Mouse (Mus musculus) adrenal gland, postnatal 10 days (tissue): ENCODE data around the gene Acot5. TPM values are rescaled to one million over a fixed set of nuclear protein-coding genes. Genes with fewer than 3 reads are reported as not detected.
"Not testable (repeated sequence)": the region's sequence is repeated elsewhere in the genome, so short reads cannot be mapped to it uniquely, and the experiment has no call there.

ENCODE experiments used
- DNase-seq: peaks from one replicate; pipeline ENCODE4 v3.0.0; 2021; ENCODE audit warnings: mixed read lengths
- long read RNA-seq, 2 experiments: library from polyadenylated mRNA; stranded (forward); transcript quantifications; one replicate each; pipeline ENCODE4 v2.0.0; 2021
- total RNA-seq, 2 experiments: library from RNA; stranded (reverse); gene quantifications; 2 replicates each; pipeline ENCODE4 v1.2.3; 2021

Acot5 gene
- under 1 TPM; 0.27 to 0.84 TPM for total RNA-seq
- long read RNA-seq, experiment 1 = 0 reads
- long read RNA-seq, experiment 2, partial matches to known transcripts = 0 of 1 reads
- long read RNA-seq, experiment 2, other reads (novel, unspliced or antisense) = 0 of 1 reads

DNA sequence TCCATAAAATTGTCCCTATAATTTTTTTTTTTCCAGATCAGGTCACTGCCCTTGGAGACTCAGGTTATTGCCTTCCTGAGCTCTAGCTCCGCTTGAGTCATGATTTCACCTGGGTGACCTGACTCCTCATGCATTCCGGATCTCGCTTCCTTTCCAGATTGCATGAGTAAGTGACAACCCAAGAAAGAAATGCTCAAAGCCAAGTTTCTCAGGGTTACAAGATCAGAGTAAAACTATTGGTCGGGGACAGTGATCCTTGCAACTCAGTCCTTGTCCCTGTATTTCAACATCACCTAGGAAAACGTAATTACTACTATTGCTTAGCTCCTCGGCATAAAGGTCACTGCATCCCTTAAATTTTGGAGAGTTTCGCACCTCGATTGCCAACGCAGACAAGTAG lies at the start of gene Acot5:
TSS of gene Acot5 (plus strand) at position 340 of the 400 bp plus-strand sequence.
- DNase-seq = no peak

DNA sequence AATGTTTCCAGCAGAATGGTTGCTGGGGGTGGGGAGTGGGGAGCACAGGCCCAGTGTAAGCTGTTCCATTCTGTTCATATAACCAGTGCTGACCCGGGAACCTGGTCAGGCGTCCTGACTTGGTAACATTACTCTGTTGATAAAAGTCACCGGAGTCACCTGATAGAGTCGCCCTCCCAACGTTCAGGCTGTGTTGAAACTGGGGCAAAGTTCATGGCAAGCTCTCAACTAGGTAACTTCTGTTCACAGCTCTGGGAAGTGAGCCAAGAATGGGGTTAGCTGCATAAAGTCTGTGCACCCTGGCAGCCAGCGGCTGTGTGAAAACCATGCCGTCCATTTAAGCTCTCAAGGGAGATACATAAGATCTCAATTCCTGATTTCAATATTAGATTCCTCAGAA lies 48.6 kb upstream of the Acot5 start:
- peak; percentile 81 for DNase-seq

DNA sequence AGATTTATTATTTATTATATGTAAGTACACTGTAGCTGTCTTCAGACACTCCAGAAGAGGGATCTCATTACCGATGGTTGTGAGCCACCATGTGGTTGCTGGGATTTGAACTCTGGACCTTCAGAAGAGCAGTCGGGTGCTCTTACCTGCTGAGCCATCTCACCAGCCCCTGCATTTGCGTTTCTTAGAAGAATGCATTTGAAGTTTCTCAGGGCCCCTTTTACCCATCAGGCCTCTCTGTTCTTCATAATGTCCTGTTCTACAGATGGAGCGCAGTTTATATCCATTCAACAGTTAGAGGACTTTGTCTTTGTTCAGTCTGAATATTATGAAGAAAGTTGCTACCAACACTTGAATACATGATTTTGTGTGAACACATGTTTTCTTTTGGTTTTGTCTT lies 46.9 kb upstream of the Acot5 start:
- DNase-seq = not testable (repeated sequence)

DNA sequence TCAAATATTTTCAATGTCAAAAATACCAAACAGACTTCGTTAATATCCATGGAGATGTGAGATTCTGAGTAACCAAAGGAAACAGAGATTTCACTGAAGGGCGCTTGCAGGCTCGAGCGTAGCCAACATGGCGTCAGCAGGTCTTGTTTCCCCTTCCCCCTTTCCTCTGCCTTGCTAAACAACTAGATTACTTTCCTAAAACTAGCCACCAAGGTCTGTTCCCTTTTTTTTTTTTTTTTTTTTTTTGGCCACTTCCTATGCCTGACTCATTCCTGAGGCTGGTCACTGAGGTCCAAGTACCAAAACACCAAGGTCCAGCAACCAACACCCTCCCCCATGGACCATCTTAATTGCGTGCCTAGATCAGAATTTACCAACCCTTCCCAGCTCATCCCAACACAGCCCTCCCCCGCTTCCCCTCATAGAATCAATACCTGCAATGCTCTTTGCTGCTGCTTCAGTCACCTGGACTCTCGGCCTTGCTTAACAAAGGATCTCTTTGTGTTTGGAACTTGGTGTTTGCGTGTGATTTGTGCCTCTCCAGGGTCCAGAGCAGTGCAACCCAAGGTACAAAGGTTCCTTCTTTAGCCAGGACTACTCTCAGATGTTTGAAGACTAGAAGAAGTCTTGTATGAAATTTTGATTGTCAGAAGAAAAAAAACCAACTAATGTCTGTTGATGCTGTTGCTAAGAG lies 45.9 kb upstream of the Acot5 start:
- DNase-seq = no peak

DNA sequence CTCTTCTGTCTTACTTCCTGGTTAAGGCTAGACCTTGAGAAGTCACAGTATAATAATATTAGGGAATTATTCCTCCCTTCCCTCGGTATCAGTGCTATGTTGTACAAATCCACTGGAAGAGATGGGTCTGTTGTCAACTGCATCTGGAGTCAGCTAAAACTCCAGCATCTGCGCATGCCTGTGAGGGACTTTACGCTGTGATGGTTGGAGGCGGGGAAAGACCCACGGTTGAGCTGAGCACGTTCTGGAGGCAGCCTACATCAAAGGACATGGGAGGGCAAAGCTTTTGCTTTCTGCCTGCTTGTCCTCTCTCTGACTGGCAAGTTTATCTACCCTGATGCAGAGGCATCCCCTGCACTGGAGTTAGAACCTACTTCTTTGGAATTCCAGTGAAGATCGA lies 43.2 kb upstream of the Acot5 start:
- DNase-seq = no peak

DNA sequence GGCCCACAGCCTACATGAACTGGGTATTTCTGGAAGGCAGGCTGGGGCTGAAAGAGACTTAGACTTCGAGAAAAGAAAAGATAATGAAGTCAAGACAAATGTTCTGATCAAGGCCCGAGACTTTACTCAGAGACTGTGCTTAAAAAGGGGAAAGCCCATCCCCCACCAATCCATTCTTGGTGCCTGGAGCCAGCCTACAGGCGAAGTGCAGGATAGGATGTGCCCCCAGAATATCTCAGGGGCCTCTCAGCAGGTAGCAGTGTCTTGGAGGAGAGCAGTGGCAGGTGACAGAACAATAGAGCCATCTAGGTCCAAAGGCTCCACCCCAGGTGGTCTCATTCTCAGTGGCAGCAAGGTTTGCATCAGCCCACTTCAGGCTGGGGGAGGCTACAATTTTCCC lies 40.8 kb upstream of the Acot5 start:
- not testable (repeated sequence) for DNase-seq

DNA sequence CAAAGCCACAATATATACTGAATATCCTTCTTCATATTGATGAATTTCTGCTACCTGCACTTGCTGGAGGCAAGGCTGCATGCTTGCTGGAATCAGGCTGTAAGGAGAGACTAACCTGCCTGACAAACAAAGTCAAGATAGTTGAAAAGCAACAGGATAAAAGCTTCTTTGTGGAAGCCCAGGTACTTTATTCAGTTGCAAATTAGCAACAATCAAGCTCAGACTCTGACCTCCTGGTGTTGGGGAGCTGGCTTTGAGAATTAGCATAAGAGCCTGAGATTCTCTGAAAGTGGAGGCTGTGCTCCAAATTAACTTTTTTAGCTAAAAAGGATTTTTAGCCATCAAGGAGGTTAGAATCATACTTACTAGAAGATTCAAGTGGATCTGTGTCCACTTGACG lies 40.1 kb upstream of the Acot5 start:
- DNase-seq = not testable (repeated sequence)

DNA sequence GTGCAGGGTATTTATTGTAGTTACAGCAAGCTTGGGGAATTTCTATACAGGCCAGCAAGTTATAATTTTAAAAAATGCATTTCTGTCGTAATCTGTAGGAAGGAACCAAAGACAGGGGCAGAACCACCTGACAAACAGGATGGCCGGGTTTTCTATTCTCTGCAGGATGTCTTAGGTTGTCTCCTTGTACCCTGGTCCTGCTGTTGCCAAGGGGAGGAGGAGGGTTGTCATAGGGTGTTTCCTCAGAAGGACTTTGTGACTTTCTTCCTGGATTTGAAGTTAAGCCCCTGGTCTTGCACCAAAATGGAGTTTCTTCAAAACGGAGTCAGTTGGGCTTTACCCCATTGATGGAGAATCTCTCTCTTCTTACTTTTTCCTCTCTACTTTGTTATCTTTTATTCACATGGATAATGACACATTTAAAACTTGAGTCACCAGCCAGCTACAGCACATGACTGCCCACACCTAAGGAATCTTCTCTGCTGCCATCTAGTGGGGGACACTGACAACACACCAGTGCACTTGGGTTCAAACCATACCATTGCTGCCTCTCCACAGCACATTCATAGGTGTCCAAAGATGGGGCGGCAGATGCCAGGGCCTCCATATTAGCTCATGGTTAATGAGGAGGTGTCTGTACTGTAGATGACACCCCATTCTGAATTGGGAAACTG lies 38.3 kb upstream of the Acot5 start:
- peak; percentile 85 for DNase-seq

DNA sequence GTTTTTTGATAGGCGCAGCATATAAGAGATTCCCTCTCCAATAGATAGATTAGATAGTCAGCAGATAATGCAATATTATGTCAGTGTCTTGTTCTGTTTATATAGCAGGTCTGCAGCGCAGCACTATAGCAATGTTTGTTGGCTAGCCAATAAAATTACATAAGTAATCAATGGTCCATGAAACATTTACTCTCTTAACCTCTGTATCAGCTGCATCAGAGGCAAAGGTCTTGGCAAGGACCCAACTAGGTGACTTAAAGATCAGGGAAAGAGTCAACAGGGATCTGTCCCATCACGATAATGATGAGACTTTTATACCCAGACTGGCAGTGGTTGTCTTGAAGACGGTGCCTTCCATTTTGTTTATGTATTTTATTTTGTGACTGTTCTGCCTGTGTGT lies 36.3 kb upstream of the Acot5 start:
- no peak for DNase-seq

DNA sequence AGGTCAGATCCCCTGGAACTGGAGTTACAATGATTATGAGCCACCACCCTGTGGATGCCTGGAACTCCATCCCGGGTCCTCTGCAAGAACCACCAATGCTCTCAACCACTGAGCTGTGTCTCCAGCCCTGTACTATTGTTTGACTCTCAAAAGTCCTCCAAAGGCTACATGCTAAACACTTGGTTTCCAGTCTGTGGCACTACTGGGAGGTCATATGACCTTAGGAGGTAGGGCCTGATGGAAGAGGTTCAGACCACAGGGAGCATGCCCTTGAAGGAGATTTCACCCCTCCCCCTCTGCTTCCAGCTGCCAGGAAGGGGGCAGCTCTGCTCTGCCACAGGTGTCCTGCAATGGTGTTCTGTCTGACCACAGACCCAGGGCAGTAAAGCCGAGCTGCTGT lies 35.8 kb upstream of the Acot5 start:
- DNase-seq = not testable (repeated sequence)

DNA sequence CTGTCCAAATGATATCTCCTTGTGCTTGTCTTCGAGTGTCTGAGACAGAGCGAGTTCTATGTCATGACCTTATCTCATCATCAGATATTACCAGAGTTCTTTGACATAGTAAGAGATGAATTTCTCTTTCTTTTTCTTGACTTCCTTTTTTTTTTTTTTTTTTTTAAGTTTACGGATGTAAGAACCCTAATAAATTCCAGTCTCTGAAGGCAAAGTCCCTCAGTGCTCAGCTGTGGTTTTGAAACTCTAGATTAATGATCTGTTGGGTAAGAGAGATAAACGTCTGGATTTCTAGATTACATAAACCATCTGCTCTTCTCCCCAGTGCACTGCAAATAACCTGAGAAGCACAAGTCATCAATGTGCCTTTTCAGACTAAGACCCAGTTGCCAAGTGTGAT lies 35.0 kb upstream of the Acot5 start:
- DNase-seq = no peak

DNA sequence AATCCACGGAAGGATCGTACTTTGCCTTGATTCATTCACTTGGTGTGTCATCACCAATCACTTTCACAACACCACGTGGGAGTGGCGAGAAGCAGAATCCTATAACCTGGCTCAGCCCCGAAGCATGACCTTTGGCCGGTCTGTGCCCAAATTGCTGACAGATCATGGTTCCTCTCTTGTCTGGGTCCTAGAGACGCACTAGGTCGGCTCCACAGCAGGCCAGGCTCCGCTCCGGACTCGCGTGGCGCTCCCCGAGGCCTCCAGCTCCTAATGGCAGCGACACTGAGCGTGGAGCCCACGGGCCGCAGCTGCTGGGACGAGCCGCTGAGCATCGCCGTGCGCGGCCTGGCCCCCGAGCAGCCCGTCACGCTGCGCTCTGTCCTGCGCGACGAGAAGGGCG lies 30.9 kb upstream of the Acot5 start, which contains the start of gene Acot4:
TSS of gene Acot4 (plus strand) at position 139 of the 400 bp plus-strand sequence.
- DNase-seq = peak; percentile 60

DNA sequence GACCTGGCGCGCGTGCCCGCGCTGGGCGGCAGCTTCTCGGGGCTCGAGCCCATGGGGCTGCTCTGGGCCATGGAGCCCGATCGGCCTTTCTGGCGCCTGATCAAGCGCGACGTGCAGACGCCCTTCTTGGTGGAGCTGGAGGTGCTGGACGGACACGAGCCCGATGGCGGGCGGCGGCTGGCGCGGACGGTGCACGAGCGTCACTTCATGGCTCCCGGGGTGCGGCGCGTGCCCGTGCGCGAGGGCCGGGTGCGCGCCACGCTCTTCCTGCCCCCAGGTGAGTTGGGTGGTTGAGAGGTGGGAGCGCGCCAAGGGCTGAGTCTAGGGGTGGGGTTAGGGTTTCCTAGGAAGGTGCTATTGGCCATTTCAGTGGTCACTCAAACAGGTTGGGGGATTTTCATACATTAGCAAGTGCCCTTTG lies 30.4 kb upstream of the Acot5 start, which contains the start of gene Gm49366:
TSS of gene Gm49366 (plus strand) at position 245 of the 421 bp plus-strand sequence.
- DNase-seq = peak; percentile 53

DNA sequence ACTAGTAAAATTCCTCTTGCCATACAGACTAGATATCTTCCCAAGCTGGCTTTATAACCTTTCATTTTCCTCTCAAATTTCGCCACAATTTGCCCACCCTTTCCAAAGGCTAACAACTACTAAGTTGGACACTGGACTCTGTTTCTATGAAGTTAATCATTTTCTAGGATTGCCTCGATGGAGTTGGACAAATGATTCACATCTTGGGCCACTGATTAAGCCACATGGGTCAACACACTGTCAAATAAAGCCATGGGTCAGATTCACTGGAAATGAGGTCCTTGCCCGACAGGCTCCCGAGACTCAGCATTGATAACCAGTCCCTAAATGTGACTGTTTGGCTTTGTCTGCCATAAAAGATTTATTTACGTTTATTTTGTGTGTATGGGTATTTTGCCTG lies 26.9 kb upstream of the Acot5 start:
- DNase-seq = no peak

DNA sequence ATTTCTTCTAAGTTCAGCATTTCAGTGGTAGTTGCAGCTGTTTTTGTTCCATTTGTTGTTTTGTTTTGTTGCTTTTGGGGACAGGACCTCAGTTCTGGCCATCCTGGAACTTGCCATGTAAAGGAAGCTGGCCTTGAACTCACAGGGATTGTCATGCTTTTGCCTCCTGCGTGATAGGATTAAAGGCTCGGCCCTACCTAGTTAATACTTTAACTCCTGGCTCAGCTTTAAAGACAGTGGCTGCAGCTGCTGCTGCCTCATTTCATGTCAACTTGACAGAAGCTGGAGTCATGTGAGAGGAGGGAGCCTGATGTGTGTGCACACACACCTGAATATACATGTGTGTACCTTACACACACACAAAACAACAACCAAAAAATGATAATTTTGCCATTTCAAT lies 25.1 kb upstream of the Acot5 start:
- DNase-seq = no peak

DNA sequence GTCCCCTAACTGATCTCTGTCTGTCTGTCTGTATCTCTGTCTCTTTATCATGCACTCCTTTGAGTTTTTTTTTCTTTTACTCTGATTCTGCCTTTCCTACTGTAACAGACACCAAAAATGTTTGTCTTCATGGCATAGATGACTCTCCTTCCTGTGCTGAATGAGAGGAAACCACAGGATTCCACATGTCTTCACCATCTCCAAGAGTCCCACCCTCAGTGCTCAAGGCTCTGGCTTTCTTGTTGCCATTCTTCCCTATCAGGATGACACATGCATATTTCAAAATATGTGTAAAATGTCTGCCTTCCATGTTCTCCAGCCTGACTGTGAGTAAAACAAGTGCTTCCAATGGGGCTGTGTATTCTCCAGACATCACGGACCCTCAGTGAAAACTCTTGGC lies 22.2 kb upstream of the Acot5 start:
- no peak for DNase-seq

DNA sequence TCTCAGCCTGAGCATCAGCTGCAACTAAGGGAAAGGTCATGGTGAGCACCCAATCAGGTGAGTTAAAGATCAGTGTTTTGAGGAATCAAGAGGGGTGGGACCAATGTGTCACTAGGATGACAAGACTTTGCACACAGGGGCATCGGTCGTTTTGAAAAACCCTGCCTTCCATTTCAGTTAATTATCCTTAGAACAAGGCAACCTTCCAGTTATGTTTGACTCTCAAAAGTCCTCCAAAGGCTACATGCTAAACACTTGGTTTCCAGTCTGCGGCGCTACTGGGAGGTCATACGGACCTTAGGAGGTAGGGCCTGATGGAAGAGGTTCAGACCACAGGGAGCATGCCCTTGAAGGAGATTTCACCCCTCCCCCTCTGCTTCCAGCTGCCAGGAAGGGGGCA lies 18.4 kb upstream of the Acot5 start:
- DNase-seq = not testable (repeated sequence)

DNA sequence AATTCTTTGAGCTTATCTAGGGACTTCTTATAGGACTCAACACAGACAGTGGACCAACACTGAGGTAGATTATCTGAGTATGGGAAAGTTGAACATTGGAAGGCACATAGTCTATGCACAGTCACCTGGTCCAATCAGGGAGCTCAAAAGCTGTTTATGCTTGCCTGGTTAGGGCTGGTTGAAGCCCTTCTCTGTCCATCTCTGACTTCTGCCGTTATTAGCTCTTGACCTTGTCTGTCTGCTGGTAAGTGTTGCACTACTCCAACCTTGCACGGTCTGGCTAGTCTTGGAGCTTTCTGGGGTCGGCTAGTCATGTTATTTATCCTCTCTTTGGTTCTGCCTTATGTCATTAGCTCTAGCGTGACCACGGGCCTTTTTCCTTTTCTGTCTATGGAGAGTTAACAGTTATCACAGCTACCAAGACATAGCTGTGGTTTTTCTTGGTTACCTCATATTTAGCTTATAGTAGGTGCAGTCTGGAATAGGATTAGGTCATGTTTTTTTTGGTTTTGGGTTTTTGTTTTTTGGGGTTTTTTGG lies 17.1 kb upstream of the Acot5 start, which contains the start of gene Acot3:
TSS of gene Acot3 (plus strand) at position 208 of the 538 bp plus-strand sequence.
- DNase-seq = no peak

DNA sequence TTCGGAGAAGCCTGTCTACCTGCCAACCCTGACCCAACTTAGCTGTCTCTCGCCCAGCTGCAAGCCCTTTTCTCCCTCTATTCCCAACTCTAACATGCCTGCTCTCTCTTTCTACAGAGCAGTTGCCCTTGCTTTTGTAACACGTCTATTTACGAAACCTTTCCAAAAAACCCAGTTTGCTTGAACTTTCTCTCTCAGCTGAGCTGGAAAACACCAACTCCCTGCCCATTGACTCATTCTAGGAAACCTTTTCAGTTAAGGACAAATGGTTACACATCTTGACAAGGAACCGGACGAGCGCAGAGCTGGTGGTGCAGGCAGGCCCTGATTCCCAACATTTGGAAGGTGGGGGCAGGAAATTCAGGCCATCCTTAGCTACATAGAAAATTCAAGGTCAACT lies 16.5 kb upstream of the Acot5 start:
- peak; percentile 28 for DNase-seq

DNA sequence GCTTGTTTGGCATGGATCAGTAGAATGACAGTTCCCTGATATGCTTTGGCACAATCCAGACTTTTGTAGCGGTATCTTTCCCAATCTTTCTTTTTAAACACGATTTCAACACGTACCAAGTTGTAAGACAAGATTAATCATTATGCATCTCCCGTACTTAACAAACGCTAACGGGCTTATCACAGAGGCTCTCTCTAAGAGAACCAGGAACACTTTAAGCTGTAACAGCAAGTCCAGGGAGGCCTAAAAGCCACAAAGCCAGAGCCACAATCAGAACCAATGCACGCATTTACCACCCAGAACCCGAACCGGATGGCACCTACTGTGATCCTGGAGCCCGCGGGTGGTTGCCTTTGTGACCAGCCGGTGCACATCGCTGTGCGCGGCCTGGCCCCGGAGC lies 16.0 kb upstream of the Acot5 start:
- no peak for DNase-seq

DNA sequence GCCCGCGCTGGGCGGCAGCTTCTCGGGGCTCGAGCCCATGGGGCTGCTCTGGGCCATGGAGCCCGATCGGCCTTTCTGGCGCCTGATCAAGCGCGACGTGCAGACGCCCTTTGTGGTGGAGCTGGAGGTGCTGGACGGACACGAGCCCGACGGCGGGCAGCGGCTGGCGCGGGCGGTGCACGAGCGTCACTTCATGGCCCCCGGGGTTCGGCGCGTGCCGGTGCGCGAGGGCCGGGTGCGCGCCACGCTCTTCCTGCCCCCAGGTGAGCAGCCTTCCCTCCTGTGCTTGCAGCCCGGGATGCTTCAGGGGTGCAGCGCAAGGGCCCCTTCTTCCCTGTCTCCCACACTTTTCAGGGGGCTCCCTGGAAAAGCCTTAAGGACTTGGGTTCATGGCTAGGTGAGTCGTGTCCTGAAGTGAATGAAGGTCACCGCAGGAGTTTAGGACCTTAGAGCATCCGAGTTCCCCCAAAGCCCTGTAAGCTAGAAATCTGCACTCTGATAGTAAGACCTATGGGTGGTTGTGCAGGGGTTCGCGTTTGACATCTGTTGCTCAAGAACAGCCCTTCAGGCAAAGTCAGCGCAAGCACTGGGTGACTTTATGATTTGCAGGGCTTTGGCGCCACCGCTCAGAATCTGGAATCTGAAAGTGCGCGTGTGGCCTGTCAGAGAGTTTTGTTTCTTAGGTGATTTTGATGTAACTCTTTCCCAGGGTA lies 15.3 kb upstream of the Acot5 start:
- peak; percentile 41 for DNase-seq

DNA sequence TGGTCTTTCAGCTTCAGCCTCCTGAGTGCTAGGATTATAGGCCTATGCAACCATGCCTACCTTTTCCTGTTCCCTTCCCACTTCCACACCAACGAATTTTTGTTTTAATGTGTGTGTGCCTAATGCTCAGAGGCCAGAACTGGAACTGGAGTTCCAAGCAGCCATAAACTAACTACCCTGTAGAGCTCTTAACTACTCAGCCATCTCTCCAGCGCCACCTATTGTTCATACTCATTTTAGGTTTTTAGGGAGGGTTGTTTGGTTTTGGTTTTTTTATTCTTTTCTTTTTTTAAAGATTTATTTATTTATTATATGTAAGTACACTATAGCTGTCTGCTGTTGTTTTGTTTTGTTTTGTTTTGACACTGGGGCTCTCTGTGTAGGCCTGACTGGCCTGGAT lies 8.2 kb upstream of the Acot5 start:
- no peak for DNase-seq

DNA sequence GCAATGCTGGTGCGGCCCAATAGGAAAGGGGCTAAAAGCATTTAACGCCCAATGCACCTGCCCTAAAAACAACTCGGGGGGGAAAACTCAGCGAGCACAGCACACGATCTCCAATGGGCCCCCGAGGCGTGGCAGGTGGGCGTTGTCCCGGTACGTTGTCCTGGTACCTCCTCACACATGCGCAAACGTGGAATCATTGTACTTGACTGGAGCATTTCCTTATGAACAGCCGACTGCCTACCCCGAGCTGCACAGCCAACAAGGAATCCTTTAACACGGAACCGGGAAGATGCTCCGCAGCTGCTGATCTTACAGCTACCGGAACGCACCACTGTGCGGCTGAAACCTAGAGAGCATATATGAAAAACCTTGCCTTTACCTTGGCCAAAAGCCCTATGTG lies 6.8 kb upstream of the Acot5 start:
- DNase-seq = no peak
